Comparison of ENCODE assay signal across 15 mouse cellular contexts in the genomic region with DNA sequence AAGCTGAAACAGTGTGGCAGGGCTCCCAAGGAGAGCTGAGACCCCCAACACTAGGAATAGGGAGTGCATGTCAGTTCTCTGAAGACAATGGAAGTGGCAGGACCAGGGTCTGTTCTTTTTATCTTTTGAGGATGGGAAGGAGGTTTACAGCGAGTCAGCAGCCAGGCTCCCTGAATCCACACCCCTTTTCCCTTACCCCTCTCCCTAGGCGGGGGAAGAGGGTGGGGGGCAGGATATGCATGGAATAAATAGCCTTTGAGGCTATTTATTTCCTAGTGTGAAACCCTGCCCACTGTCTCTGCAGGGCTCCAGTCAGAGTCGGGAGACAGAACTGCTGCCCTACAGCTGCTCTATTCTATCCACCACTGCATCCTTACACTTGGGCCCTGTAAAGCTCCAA. TPM values are rescaled to one million over a fixed set of nuclear protein-coding genes. Genes with fewer than 3 reads are reported as not detected.
DNase-seq lines count a peak whose midpoint lies in the region; ATAC-seq and TF ChIP-seq lines count a peak whose summit lies in the region.
"Had no signal": no experiment of that assay in that cellular context is flagged by ENCODE, and none has a peak within 500 bp of the region (broad histone marks: within the 10 kb centered on the region; RNA-seq: fewer than 3 reads in every experiment).

No protein-coding gene starts in this region.

- DNase-seq in kidney, adult 2 months: peak; percentile 10
- no peak for DNase-seq in kidney, adult 18-20 months
- DNase-seq in midbrain, embryonic 10.5 days (ENCODE audit: low spot score): peak; percentile 19
- no peak for DNase-seq in midbrain, postnatal 0 days (ENCODE audit: low spot score)
- DNase-seq in R1 (ENCODE audit: low read depth, low spot score): peak; percentile 84
- no peak for DNase-seq in limb, embryonic 10.5 days (ENCODE audit: low spot score)
- no peak for DNase-seq in thymus, postnatal 36 days
- no peak for DNase-seq in T-cell, adult 2 months (ENCODE audit: low spot score)
- DNase-seq: cerebellum, postnatal 25 days; heart, postnatal 10 days; liver, embryonic 13.5 days; thymus, postnatal 4 days had no signal

- no peak for ATAC-seq in midbrain, postnatal 0 days (ENCODE audit: low FRiP score)

- H3K9ac ChIP-seq in midbrain, postnatal 0 days (replicated peaks; ENCODE audit: low read length, poor library complexity, severe bottlenecking): no peak overlapping the region
- H3K9ac ChIP-seq: liver, embryonic 13.5 days; midbrain, embryonic 12.5 days; stomach, embryonic 15.5 days had no signal

- H3K36me3 ChIP-seq in kidney, adult 2 months (ENCODE audit: control insufficient read depth, insufficient read depth, low read length): no peaks in the 10 kb centered on the region
- H3K36me3 ChIP-seq in midbrain, embryonic 10.5 days: no peaks in the 10 kb centered on the region
- no peaks in the 10 kb centered on the region for H3K36me3 ChIP-seq in midbrain, postnatal 0 days (ENCODE audit: insufficient read depth, low read length)
- no peaks in the 10 kb centered on the region for H3K36me3 ChIP-seq in limb, embryonic 10.5 days
- H3K36me3 ChIP-seq: liver, embryonic 13.5 days; midbrain, embryonic 12.5 days; stomach, embryonic 15.5 days had no signal

- H3K27me3 ChIP-seq in kidney, adult 2 months (replicated peaks; ENCODE audit: control insufficient read depth, insufficient read depth, low read length): no peaks in the 10 kb centered on the region
- no peaks in the 10 kb centered on the region for H3K27me3 ChIP-seq in midbrain, embryonic 10.5 days (ENCODE audit: low read depth, poor library complexity, severe bottlenecking)
- H3K27me3 ChIP-seq in midbrain, postnatal 0 days (ENCODE audit: insufficient read depth, low read length): no peaks in the 10 kb centered on the region
- no peaks in the 10 kb centered on the region for H3K27me3 ChIP-seq in limb, embryonic 10.5 days (ENCODE audit: low read depth, poor library complexity, severe bottlenecking)
- H3K27me3 ChIP-seq: midbrain, embryonic 12.5 days; stomach, embryonic 15.5 days had no signal

- H3K4me1 ChIP-seq in kidney, adult 2 months (ENCODE audit: control insufficient read depth, insufficient read depth, low read length): no peaks in the 10 kb centered on the region
- H3K4me1 ChIP-seq in midbrain, embryonic 10.5 days: peaks cover 16% of the 10 kb centered on the region
- no peaks in the 10 kb centered on the region for H3K4me1 ChIP-seq in midbrain, postnatal 0 days (ENCODE audit: insufficient read depth, low read length)
- peaks cover 11% of the 10 kb centered on the region for H3K4me1 ChIP-seq in limb, embryonic 10.5 days
- H3K4me1 ChIP-seq: liver, embryonic 13.5 days; stomach, embryonic 15.5 days had no signal

- H3K9me3 ChIP-seq in midbrain, embryonic 10.5 days (replicated peaks): no peaks in the 10 kb centered on the region
- H3K9me3 ChIP-seq in midbrain, postnatal 0 days (ENCODE audit: low read length): no peaks in the 10 kb centered on the region
- H3K9me3 ChIP-seq in limb, embryonic 10.5 days (replicated peaks): no peaks in the 10 kb centered on the region
- H3K9me3 ChIP-seq: liver, embryonic 13.5 days; midbrain, embryonic 12.5 days; stomach, embryonic 15.5 days had no signal

- H3K4me3 ChIP-seq in kidney, adult 2 months (ENCODE audit: insufficient read depth, low read depth, low read length): no peak overlapping the region
- no peak overlapping the region for H3K4me3 ChIP-seq in midbrain, embryonic 10.5 days
- H3K4me3 ChIP-seq in midbrain, postnatal 0 days (ENCODE audit: low read depth, low read length): no peak overlapping the region
- no peak overlapping the region for H3K4me3 ChIP-seq in limb, embryonic 10.5 days
- H3K4me3 ChIP-seq: liver, embryonic 13.5 days; midbrain, embryonic 12.5 days; stomach, embryonic 15.5 days had no signal

- no peak overlapping the region for H3K27ac ChIP-seq in kidney, adult 2 months (ENCODE audit: insufficient read depth, low read depth, low read length)
- peak overlapping the region; percentile 67; the same call in 1 of the 2 replicates for H3K27ac ChIP-seq in midbrain, embryonic 10.5 days (replicated peaks)
- no peak overlapping the region for H3K27ac ChIP-seq in midbrain, postnatal 0 days (ENCODE audit: low read depth, low read length)
- peak overlapping the region; percentile 46 for H3K27ac ChIP-seq in limb, embryonic 10.5 days
- H3K27ac ChIP-seq: liver, embryonic 13.5 days; midbrain, embryonic 12.5 days; stomach, embryonic 15.5 days had no signal

- TF ChIP-seq POLR2A in kidney, adult 2 months (IDR thresholded peaks at IDR 0.05; ENCODE audit: low read depth, low read length): no peak

- TF ChIP-seq CTCF in kidney, adult 2 months (conservative IDR thresholded peaks at IDR 0.05; ENCODE audit: insufficient read depth, insufficient read length, low read depth, low read length): no peak
- no peak for TF ChIP-seq CTCF in midbrain, postnatal 0 days (IDR thresholded peaks at IDR 0.05)

- WGBS in kidney, adult 2 months: 21% methylated on average over 3 of the region's 3 CpGs
- WGBS in midbrain, embryonic 10.5 days: 3% methylated on average over 3 of the region's 3 CpGs
- 9% methylated on average over 3 of the region's 3 CpGs for WGBS in midbrain, postnatal 0 days
- WGBS in limb, embryonic 10.5 days: 4% methylated on average over 3 of the region's 3 CpGs

- no peak overlapping the region for H3K4me2 ChIP-seq in midbrain, postnatal 0 days (ENCODE audit: low read depth, low read length, poor library complexity, severe bottlenecking)
- H3K4me2 ChIP-seq: liver, embryonic 13.5 days; midbrain, embryonic 12.5 days; stomach, embryonic 15.5 days had no signal

RNA-seq across cellular contexts. Expression of a gene that starts 9.9 kb away (rescaled TPM):
- polyA plus RNA-seq in kidney, adult 2 months (2012; rRNA removed): 1.2 and 2.2 TPM in 2 replicates
- polyA plus RNA-seq in midbrain, embryonic 10.5 days (2016; fragmentation: Nextera tagmentation; extraction: Ambion mirVana): 28.0 and 30.4 TPM in 2 replicates
- total RNA-seq in midbrain, postnatal 0 days (2014; rRNA removed): 10.0 and 10.9 TPM in 2 replicates
- polyA plus RNA-seq in midbrain, postnatal 0 days (2015; fragmentation: Nextera tagmentation; extraction: Ambion mirVana): 18.2 and 19.3 TPM in 2 replicates
- 29.2 and 32.2 TPM in 2 replicates for polyA plus RNA-seq in limb, embryonic 10.5 days (2016; fragmentation: Nextera tagmentation; extraction: Ambion mirVana)

RNA-seq across cellular contexts. Expression of a gene that starts 43.7 kb away (rescaled TPM):
- polyA plus RNA-seq in kidney, adult 2 months (2012; rRNA removed): 1.8 and 2.1 TPM in 2 replicates
- 0.67 and 0.73 TPM in 2 replicates for polyA plus RNA-seq in midbrain, embryonic 10.5 days (2016; fragmentation: Nextera tagmentation; extraction: Ambion mirVana)
- 1.1 and 1.3 TPM in 2 replicates for total RNA-seq in midbrain, postnatal 0 days (2014; rRNA removed)
- polyA plus RNA-seq in midbrain, postnatal 0 days (2015; fragmentation: Nextera tagmentation; extraction: Ambion mirVana): 0.16 and 0.20 TPM in 2 replicates
- 0.83 and 1.2 TPM in 2 replicates for polyA plus RNA-seq in limb, embryonic 10.5 days (2016; fragmentation: Nextera tagmentation; extraction: Ambion mirVana)
- polyA plus RNA-seq: C2C12 had no signal

Comparison
In these comparisons a context has a peak if more than half of its experiments do, and no peak if none do; other contexts are left out.
1. DNase-seq: peak in kidney, adult 2 months (single experiment), midbrain, embryonic 10.5 days (single experiment) and R1 (single experiment); none in kidney, adult 18-20 months (single experiment), midbrain, postnatal 0 days (single experiment), limb, embryonic 10.5 days (single experiment), thymus, postnatal 36 days (0 of 2) and T-cell, adult 2 months (single experiment).
2. H3K27ac ChIP-seq: peak in midbrain, embryonic 10.5 days (single experiment) and limb, embryonic 10.5 days (single experiment); none in kidney, adult 2 months (single experiment) and midbrain, postnatal 0 days (single experiment).